Mouse (Mus musculus) liver, embryonic 14.5 days (tissue): ENCODE results near the gene Psmb7. TPM values are rescaled to one million over a fixed set of nuclear protein-coding genes. Genes with fewer than 3 reads are reported as not detected.

Experiments used
- ATAC-seq: fragments of 200-750 bp; cut with Nextera tagmentation; 2 replicates; pipeline ENCODE4 v1.8.0; 2017; ENCODE audit warnings: moderate number of reproducible peaks, mild to moderate bottlenecking, moderate library complexity; ENCODE audit not compliant: insufficient read depth
- DNase-seq, 3 experiments: peaks; one replicate each; pipeline ENCODE4 v3.0.0-alpha.2; 2012 to 2013; ENCODE audit warnings: low read depth in 3 of 3, low spot score in 3 of 3
- H3K27ac ChIP-seq: fragments of 300-500 bp; sonication (generic); 2 replicates; pipeline ENCODE4 v1.5.1; 2014; ENCODE audit warnings: moderate library complexity, mild to moderate bottlenecking, control low read depth, inconsistent platforms
- H3K27me3 ChIP-seq: fragments of 300-500 bp; sonication (generic); 2 replicates; pipeline ENCODE4 v1.6.1; 2014; ENCODE audit warnings: mild to moderate bottlenecking, low read length, moderate library complexity; ENCODE audit not compliant: control insufficient read depth, insufficient read depth
- H3K36me3 ChIP-seq: fragments of 300-500 bp; sonication (generic); replicated peaks from 2 replicates; pipeline ENCODE4 v1.6.1; 2014; ENCODE audit warnings: low read depth; ENCODE audit not compliant: control insufficient read depth, insufficient read depth
- H3K4me1 ChIP-seq, 2 experiments: fragments of 200-500 bp in 1 of 2; fragments of 300-500 bp in 1 of 2; sonication (generic) in 1 of 2; replicated peaks; 2 replicates each; pipeline ENCODE4 v1.6.1; 2012 to 2014; ENCODE audit warnings: antibody characterized with exemption in 1 of 2, inconsistent platforms in 1 of 2, low read length in 1 of 2; ENCODE audit not compliant: control insufficient read depth in 2 of 2, insufficient read depth in 2 of 2
- H3K4me2 ChIP-seq: fragments of 300-500 bp; sonication (generic); 2 replicates; pipeline ENCODE4 v1.6.1; 2014; ENCODE audit warnings: low read depth, mild to moderate bottlenecking, control low read depth, moderate library complexity
- H3K4me3 ChIP-seq, 2 experiments: fragments of 200-500 bp in 1 of 2; fragments of 300-500 bp in 1 of 2; sonication (generic) in 1 of 2; 2 replicates each; pipeline ENCODE4 v1.5.1; 2012 to 2014; ENCODE audit warnings: low read depth in 2 of 2, low read length in 2 of 2, mild to moderate bottlenecking in 2 of 2, control low read depth in 1 of 2, inconsistent platforms in 1 of 2, moderate library complexity in 1 of 2; ENCODE audit not compliant: insufficient read depth in 1 of 2
- H3K9ac ChIP-seq: fragments of 300-500 bp; sonication (generic); replicated peaks from 2 replicates; pipeline ENCODE4 v1.6.1; 2014; ENCODE audit warnings: mild to moderate bottlenecking, control low read depth, moderate library complexity
- H3K9me3 ChIP-seq: fragments of 300-500 bp; sonication (generic); 2 replicates; pipeline ENCODE4 v1.6.1; 2016; ENCODE audit warnings: low read length, mixed read lengths; ENCODE audit not compliant: control insufficient read depth
- CTCF ChIP-seq: IDR thresholded peaks from 2 replicates; pipeline ENCODE4 v1.5.1; 2016; ENCODE audit warnings: antibody characterized with exemption, low read depth, control low read depth
- EP300 ChIP-seq: IDR thresholded peaks from 2 replicates; pipeline ENCODE4 v1.6.1; 2016; ENCODE audit warnings: antibody characterized with exemption, low read depth
- WGBS: fragments of 180-500 bp; shearing (Covaris S2); extraction: QIAGEN DNeasy Blood & Tissue Kit; methylation state at CpG from one replicate; pipeline ENCODE4 v1.1.7; 2014; ENCODE audit not compliant: insufficient replicate concordance; 5-methylcytosine and 5-hydroxymethylcytosine counted together
- polyA plus RNA-seq, 2 experiments: library from polyadenylated mRNA; depleted of rRNA in 1 of 2; stranded (reverse) in 1 of 2; unstranded in 1 of 2; fragments of >200 nt; fragmentation: Nextera tagmentation in 1 of 2; extraction: Ambion mirVana in 1 of 2; gene quantifications; 2 replicates each; pipeline versions ENCODE4 v1.2.1 to v1.2.3; 2012 to 2014

The Psmb7 gene
- polyA plus RNA-seq, 2 experiments = 152 to 179 TPM

GRCm38 (mm10) chr2:38628801-38629200, 15.1 kb downstream of the Psmb7 start:
- no peak for ATAC-seq
- WGBS = 75% methylated on average over 4 of the region's 4 CpGs
- Histone ChIP-seq H3K4me3 (no peak overlapping the region), H3K27ac (no peak overlapping the region), H3K36me3 (peaks cover 50% of the 10 kb centered on the region), H3K4me2 (no peak overlapping the region), H3K27me3 (no peaks in the 10 kb centered on the region), H3K4me1 (no peaks in the 10 kb centered on the region), H3K9ac (no peak overlapping the region), H3K9me3 (no peaks in the 10 kb centered on the region)
- DNase-seq = no peak
- no peak for TF ChIP-seq EP300
- TF ChIP-seq CTCF = no peak

GRCm38 (mm10) chr2:38623821-38624590, 19.9 kb downstream of the Psmb7 start:
- peaks cover 15% of the 10 kb centered on the region for H3K36me3 ChIP-seq
- H3K4me2 ChIP-seq = no peak overlapping the region
- no peak for DNase-seq
- no peak for ATAC-seq
- no peaks in the 10 kb centered on the region for H3K9me3 ChIP-seq
- WGBS = 74% methylated on average over 8 of the region's 8 CpGs
- H3K27me3 ChIP-seq = no peaks in the 10 kb centered on the region
- H3K4me3 ChIP-seq = no peak overlapping the region
- H3K9ac ChIP-seq = no peak overlapping the region
- no peak overlapping the region for H3K27ac ChIP-seq
- H3K4me1 ChIP-seq = no peaks in the 10 kb centered on the region
- TF ChIP-seq CTCF = no peak
- no peak for TF ChIP-seq EP300

GRCm38 (mm10) chr2:38623411-38623810, 20.5 kb downstream of the Psmb7 start:
- H3K4me1 ChIP-seq = no peaks in the 10 kb centered on the region
- ATAC-seq (no peak), DNase-seq (no peak)
- no peak for TF ChIP-seq EP300
- no peak for TF ChIP-seq CTCF
- H3K27me3 ChIP-seq = no peaks in the 10 kb centered on the region
- H3K9ac ChIP-seq = no peak overlapping the region
- no peak overlapping the region for H3K4me2 ChIP-seq
- no peaks in the 10 kb centered on the region for H3K9me3 ChIP-seq
- WGBS = 58% methylated on average over 3 of the region's 3 CpGs
- no peak overlapping the region for H3K27ac ChIP-seq
- peaks cover 9% of the 10 kb centered on the region for H3K36me3 ChIP-seq
- no peak overlapping the region for H3K4me3 ChIP-seq

- no peak overlapping the region for H3K27ac ChIP-seq
- peak; percentile 29; the same call in 1 of the 2 replicates for TF ChIP-seq CTCF
- no peak for TF ChIP-seq EP300
- no peak overlapping the region for H3K4me2 ChIP-seq
- no peak for ATAC-seq
- WGBS = 58% methylated on average over 6 of the region's 6 CpGs
- H3K9me3 ChIP-seq = no peaks in the 10 kb centered on the region
- peaks cover 5% of the 10 kb centered on the region; the same call in 1 of the 2 replicates for H3K36me3 ChIP-seq
- no peaks in the 10 kb centered on the region for H3K4me1 ChIP-seq
- no peak overlapping the region for H3K9ac ChIP-seq
- H3K4me3 ChIP-seq = no peak overlapping the region
- DNase-seq = no peak
- no peaks in the 10 kb centered on the region for H3K27me3 ChIP-seq
These were observed 22.3 kb downstream of the Psmb7 start for GRCm38 (mm10) chr2:38621610-38622021.

GRCm38 (mm10) chr2:38621076-38621475, 22.8 kb downstream of the Psmb7 start:
- Histone ChIP-seq H3K9me3 (no peaks in the 10 kb centered on the region), H3K4me1 (no peaks in the 10 kb centered on the region), H3K36me3 (peaks cover 3% of the 10 kb centered on the region; the same call in 1 of the 2 replicates), H3K4me2 (no peak overlapping the region), H3K9ac (no peak overlapping the region), H3K27me3 (no peaks in the 10 kb centered on the region), H3K27ac (no peak overlapping the region), H3K4me3 (no peak overlapping the region)
- TF ChIP-seq EP300 = no peak
- TF ChIP-seq CTCF = no peak
- ATAC-seq (no peak), DNase-seq (no peak)
- WGBS = 66% methylated on average over 4 of the region's 4 CpGs
